Mouse (Mus musculus) intestine, embryonic 14.5 days (tissue): ENCODE results near the gene Gpbp1l1. TPM values are rescaled to one million over a fixed set of nuclear protein-coding genes. Genes with fewer than 3 reads are reported as not detected.

Experiments
- ATAC-seq: fragments of 200-750 bp; cut with Nextera tagmentation; replicated peaks from 2 replicates; pipeline ENCODE4 v1.8.0; 2017; ENCODE audit warnings: low read depth, moderate number of reproducible peaks, moderate TSS enrichment, moderate library complexity; ENCODE audit not compliant: low FRiP score, low TSS enrichment
- DNase-seq: peaks from one replicate; pipeline ENCODE4 v3.0.0-alpha.2; 2018; ENCODE audit warnings: low spot score
- H3K27ac ChIP-seq: fragments of 300-500 bp; sonication (generic); 2 replicates; pipeline ENCODE4 v1.5.1; 2014; ENCODE audit warnings: low read depth, mild to moderate bottlenecking, control low read depth
- H3K27me3 ChIP-seq: fragments of 300-500 bp; sonication (generic); replicated peaks from 2 replicates; pipeline ENCODE4 v1.6.1; 2014; ENCODE audit warnings: low read length, control low read depth; ENCODE audit not compliant: control insufficient read depth, insufficient read depth
- H3K36me3 ChIP-seq: fragments of 300-500 bp; sonication (generic); 2 replicates; pipeline ENCODE4 v1.6.1; 2014; ENCODE audit warnings: low read length, control low read depth; ENCODE audit not compliant: control insufficient read depth, insufficient read depth
- H3K4me1 ChIP-seq: fragments of 300-500 bp; sonication (generic); replicated peaks from 2 replicates; pipeline ENCODE4 v1.6.1; 2014; ENCODE audit warnings: low read length, control low read depth, mixed read lengths; ENCODE audit not compliant: control insufficient read depth, insufficient read depth
- H3K4me2 ChIP-seq: fragments of 300-500 bp; sonication (generic); 2 replicates; pipeline ENCODE4 v1.6.1; 2014; ENCODE audit warnings: low read length
- H3K4me3 ChIP-seq: fragments of 300-500 bp; sonication (generic); 2 replicates; pipeline ENCODE4 v1.5.1; 2014; ENCODE audit warnings: low read depth, low read length, control low read depth, mixed read lengths
- H3K9ac ChIP-seq: fragments of 300-500 bp; sonication (generic); 2 replicates; pipeline ENCODE4 v1.6.1; 2014; ENCODE audit warnings: mild to moderate bottlenecking, low read length
- H3K9me3 ChIP-seq: fragments of 300-500 bp; sonication (generic); 2 replicates; pipeline ENCODE4 v1.6.1; 2016; ENCODE audit warnings: low read length, control low read depth; ENCODE audit not compliant: control insufficient read depth
- WGBS: fragments of 180-500 bp; shearing (Covaris S2); extraction: QIAGEN DNeasy Blood & Tissue Kit; methylation state at CpG from one replicate; pipeline ENCODE4 v1.1.7; 2014; 5-methylcytosine and 5-hydroxymethylcytosine counted together
- polyA plus RNA-seq: library from polyadenylated mRNA; unstranded; fragments of >200 nt; fragmentation: Nextera tagmentation; extraction: Ambion mirVana; gene quantifications from 2 replicates; pipeline ENCODE4 v1.2.1, GENCODE M21; 2014

The Gpbp1l1 gene
- 43.4 and 46.9 TPM in 2 replicates for polyA plus RNA-seq

- DNase-seq (peak; percentile 96), ATAC-seq (peak; percentile 95)
- peak within 1 kb of the TSS; percentile 70 for H3K4me3 ChIP-seq
- peaks cover 12% of the 10 kb centered on the region for H3K36me3 ChIP-seq
- peaks cover 7% of the 10 kb centered on the region; the same call in 1 of the 2 replicates for H3K4me1 ChIP-seq
- WGBS, result under 1% methylated on average over 77 of the region's 78 CpGs
- H3K9ac ChIP-seq, result peak within 1 kb of the TSS; percentile 69
- H3K27ac ChIP-seq, result peak within 1 kb of the TSS; percentile 91
- H3K4me2 ChIP-seq, result peak within 1 kb of the TSS; percentile 75
- no peaks in the 10 kb centered on the region for H3K9me3 ChIP-seq
- no peaks in the 10 kb centered on the region for H3K27me3 ChIP-seq
These were observed at the start of gene Gpbp1l1 for GRCm38 (mm10) chr4:116557306-116558121. Gene Gpbp1l1, plus strand, starts transcription at chr4:116557658.

DNA sequence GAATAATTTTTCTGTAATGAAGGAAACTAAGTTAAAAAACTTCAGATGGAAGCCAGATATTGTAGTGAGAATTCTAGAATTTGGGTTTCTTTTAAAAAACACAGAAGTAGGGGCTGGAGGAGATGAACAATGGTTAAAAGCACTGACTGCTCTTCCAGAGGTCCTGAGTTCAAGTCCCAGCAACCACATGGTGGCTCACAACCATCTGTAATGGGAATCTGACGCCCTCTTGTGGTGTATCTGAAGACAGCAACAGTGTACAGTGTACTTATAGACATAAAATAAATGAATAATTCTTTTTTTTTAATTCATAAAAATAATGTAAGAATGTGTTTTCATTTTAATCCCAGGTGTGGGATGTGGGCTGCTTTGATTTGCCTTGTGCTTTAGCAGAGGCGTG is 26.3 kb upstream of the Gpbp1l1 start:
- H3K4me2 ChIP-seq, result no peak overlapping the region
- ATAC-seq (no peak), DNase-seq (no peak)
- peaks cover 8% of the 10 kb centered on the region for H3K36me3 ChIP-seq
- H3K9ac ChIP-seq, result no peak overlapping the region
- no peak overlapping the region for H3K27ac ChIP-seq
- 70% methylated on average over 2 of the region's 2 CpGs for WGBS
- no peaks in the 10 kb centered on the region for H3K9me3 ChIP-seq
- no peaks in the 10 kb centered on the region for H3K27me3 ChIP-seq
- H3K4me3 ChIP-seq, result no peak overlapping the region
- H3K4me1 ChIP-seq, result no peaks in the 10 kb centered on the region

DNA sequence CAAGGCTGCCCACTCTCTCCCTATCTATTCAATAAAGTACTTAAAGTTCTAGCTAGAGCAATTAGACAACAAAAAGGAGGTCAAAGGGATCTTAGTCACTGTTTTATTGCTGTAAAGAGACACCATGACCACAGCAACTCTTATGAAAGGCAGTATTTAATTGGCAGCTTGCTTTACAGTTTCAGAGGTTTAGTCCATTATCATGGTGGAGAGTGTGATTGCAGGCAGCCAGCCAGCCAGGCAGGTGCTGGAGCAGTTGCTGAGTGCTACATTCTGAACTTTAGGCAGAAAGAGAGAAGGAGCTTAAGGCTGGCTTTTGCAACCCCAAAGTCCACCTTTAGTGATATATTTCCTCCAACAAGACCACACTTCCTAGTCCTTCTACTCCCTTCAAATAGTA is 21.1 kb upstream of the Gpbp1l1 start:
- DNase-seq (no peak), ATAC-seq (no peak)
- no peaks in the 10 kb centered on the region for H3K9me3 ChIP-seq
- no peak overlapping the region for H3K4me2 ChIP-seq
- no peak overlapping the region for H3K27ac ChIP-seq
- H3K36me3 ChIP-seq, result 0 out of 2 replicates have a peak, but pooled peaks cover 3% of the 10 kb centered on the region
- H3K27me3 ChIP-seq, result no peaks in the 10 kb centered on the region
- no peak overlapping the region for H3K9ac ChIP-seq
- H3K4me1 ChIP-seq, result no peaks in the 10 kb centered on the region
- H3K4me3 ChIP-seq, result no peak overlapping the region

DNA sequence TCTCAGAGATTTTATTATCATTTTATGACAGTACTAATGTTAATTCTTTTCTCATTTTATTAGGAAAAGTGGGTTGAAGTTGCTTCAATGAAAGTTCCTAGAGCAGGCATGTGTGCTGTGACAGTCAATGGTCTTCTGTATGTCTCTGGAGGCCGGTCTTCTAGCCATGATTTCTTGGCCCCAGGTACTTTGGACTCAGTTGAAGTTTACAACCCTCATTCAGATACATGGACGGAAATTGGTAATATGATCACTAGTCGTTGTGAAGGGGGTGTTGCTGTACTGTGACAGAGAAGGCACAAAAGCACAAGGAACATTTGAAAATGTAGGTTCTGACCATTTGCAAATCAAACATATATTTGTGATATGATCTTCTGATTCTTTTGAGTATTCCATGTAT is 19.7 kb upstream of the Gpbp1l1 start:
- Histone ChIP-seq H3K27ac (no peak overlapping the region), H3K27me3 (no peaks in the 10 kb centered on the region), H3K4me2 (no peak overlapping the region), H3K9me3 (no peaks in the 10 kb centered on the region), H3K4me1 (no peaks in the 10 kb centered on the region), H3K36me3 (0 out of 2 replicates have a peak, but pooled peaks cover 3% of the 10 kb centered on the region), H3K4me3 (no peak overlapping the region), H3K9ac (no peak overlapping the region)
- DNase-seq (no peak), ATAC-seq (no peak)
- WGBS, result 77% methylated on average over 3 of the region's 3 CpGs

DNA sequence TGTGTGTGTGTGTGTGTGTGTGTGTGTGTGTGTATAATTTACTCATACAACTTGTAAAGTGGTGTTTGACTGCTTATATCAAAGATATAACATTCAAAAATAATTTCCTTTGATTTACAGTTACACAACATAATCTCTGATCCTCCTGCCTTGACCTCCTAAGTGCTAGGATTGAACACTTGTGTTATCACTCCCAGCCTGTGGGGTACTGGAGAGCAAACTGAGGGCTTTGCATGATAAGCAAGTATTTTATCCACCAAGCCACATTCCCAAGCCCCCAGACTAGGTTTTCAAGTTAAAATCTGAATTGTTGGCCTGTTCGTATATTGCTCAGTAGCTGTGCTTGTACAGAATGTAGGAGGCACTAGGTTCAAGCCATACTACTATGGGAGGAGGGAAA is 7.0 kb upstream of the Gpbp1l1 start:
- Histone ChIP-seq H3K9ac (no peak overlapping the region), H3K27me3 (no peaks in the 10 kb centered on the region), H3K36me3 (peaks cover 16% of the 10 kb centered on the region), H3K9me3 (no peaks in the 10 kb centered on the region), H3K4me1 (no peaks in the 10 kb centered on the region), H3K4me2 (no peak overlapping the region), H3K27ac (no peak overlapping the region), H3K4me3 (no peak overlapping the region)
- WGBS, result 91% methylated on average over 1 of the region's 1 CpGs
- ATAC-seq (no peak), DNase-seq (no peak)

- WGBS, result 83% methylated on average over 3 of the region's 3 CpGs
- H3K36me3 ChIP-seq, result peaks cover 16% of the 10 kb centered on the region
- DNase-seq (no peak), ATAC-seq (no peak)
- no peak overlapping the region for H3K4me2 ChIP-seq
- no peaks in the 10 kb centered on the region for H3K27me3 ChIP-seq
- H3K4me1 ChIP-seq, result no peaks in the 10 kb centered on the region
- H3K4me3 ChIP-seq, result no peak overlapping the region
- H3K27ac ChIP-seq, result no peak overlapping the region
- H3K9me3 ChIP-seq, result no peaks in the 10 kb centered on the region
- no peak overlapping the region for H3K9ac ChIP-seq
These were observed 4.4 kb upstream of the Gpbp1l1 start for GRCm38 (mm10) chr4:116553035-116553434.

- WGBS, result 4% methylated on average over 23 of the region's 23 CpGs
- Histone ChIP-seq H3K4me2 (peak within 1 kb of the TSS; percentile 75), H3K27ac (peak within 1 kb of the TSS; percentile 91), H3K9me3 (no peaks in the 10 kb centered on the region), H3K4me1 (peaks cover 7% of the 10 kb centered on the region; the same call in 1 of the 2 replicates), H3K9ac (peak within 1 kb of the TSS; percentile 69), H3K27me3 (no peaks in the 10 kb centered on the region), H3K4me3 (peak within 1 kb of the TSS; percentile 70), H3K36me3 (peaks cover 16% of the 10 kb centered on the region)
- DNase-seq (peak; percentile 92), ATAC-seq (no peak)
These were observed 1.8 kb upstream of the Gpbp1l1 start, which contains the start of gene Tmem69 for GRCm38 (mm10) chr4:116555413-116556300. Gene Tmem69, minus strand, starts transcription at chr4:116555936.

GRCm38 (mm10) chr4:116556561-116557305 is 725 bp upstream of the Gpbp1l1 start:
- ATAC-seq, result peak; percentile 96
- DNase-seq, result peak; percentile 93
- peaks cover 7% of the 10 kb centered on the region; the same call in 1 of the 2 replicates for H3K4me1 ChIP-seq
- H3K27me3 ChIP-seq, result no peaks in the 10 kb centered on the region
- peak overlapping the region; percentile 91 for H3K27ac ChIP-seq
- no peaks in the 10 kb centered on the region for H3K9me3 ChIP-seq
- WGBS, result under 1% methylated on average over 28 of the region's 28 CpGs
- H3K36me3 ChIP-seq, result peaks cover 16% of the 10 kb centered on the region
- H3K4me2 ChIP-seq, result peak overlapping the region; percentile 75
- peak overlapping the region; percentile 70 for H3K4me3 ChIP-seq
- peak overlapping the region; percentile 69 for H3K9ac ChIP-seq
